Mouse (Mus musculus) heart, postnatal 0 days (tissue): Measurements from ENCODE around the gene Echdc2.

Experiments
- CTCF ChIP-seq: IDR thresholded peaks from 2 replicates; pipeline ENCODE4 v1.5.1; 2016; ENCODE audit warnings: antibody characterized with exemption, control low read depth, low read depth
- EP300 ChIP-seq: IDR thresholded peaks from 2 replicates; pipeline ENCODE4 v1.6.1; 2016; ENCODE audit warnings: antibody characterized with exemption, low read depth

GRCm38 (mm10) chr4:108130452-108130851 is 34.8 kb upstream of the Echdc2 start:
- TF ChIP-seq CTCF (no peak), EP300 (no peak)
